Mouse (Mus musculus) hematopoietic stem cell, adult 5-6 weeks (primary cell): Measurements from ENCODE around the gene Elk1. TPM values are rescaled to one million over a fixed set of nuclear protein-coding genes. Genes with fewer than 3 reads are reported as not detected.

Source experiments
- total RNA-seq: library from RNA; stranded (forward); fragments of 172-1452, 232-1000 nt; gene quantifications from 2 replicates; pipeline ENCODE4 v1.2.3, GENCODE M21; 2017

Elk1 gene
- total RNA-seq, 1 experiment from 2014 or later, result 4.4 TPM

Other genes with a start within 250 kb of the Elk1 start
- 36.5 and 44.2 TPM in 2 replicates for gene Usp11, start 246.7 kb downstream of the Elk1 start, total RNA-seq
- 38.7 and 51.7 TPM in 2 replicates for gene Araf, start 152.8 kb downstream of the Elk1 start, total RNA-seq
- not detected in 2 replicates for gene Timp1, start 80.4 kb downstream of the Elk1 start, total RNA-seq
- not detected in 2 replicates for gene Syn1, start 29.6 kb downstream of the Elk1 start, total RNA-seq
- gene Cfp, start 19.1 kb downstream of the Elk1 start, total RNA-seq, result 10.0 and 17.5 TPM in 2 replicates
- gene Uxt, start 11.4 kb upstream of the Elk1 start, total RNA-seq, result 20.3 and 39.4 TPM in 2 replicates
- gene Zfp182, start 111.7 kb upstream of the Elk1 start, total RNA-seq, result 22.3 and 23.6 TPM in 2 replicates
- gene Spaca5, start 117.8 kb upstream of the Elk1 start, total RNA-seq, result not detected in 2 replicates
- gene Zfp300, start 138.9 kb upstream of the Elk1 start, total RNA-seq, result 1.7 and 1.9 TPM in 2 replicates
- not detected in 2 replicates for gene Ssxa1, start 165.2 kb upstream of the Elk1 start, total RNA-seq
- gene Gm21876, start 225.0 kb upstream of the Elk1 start, total RNA-seq, result not detected in 2 replicates